Comparison of ENCODE assay signal across 29 mouse cellular contexts in the genomic region with DNA sequence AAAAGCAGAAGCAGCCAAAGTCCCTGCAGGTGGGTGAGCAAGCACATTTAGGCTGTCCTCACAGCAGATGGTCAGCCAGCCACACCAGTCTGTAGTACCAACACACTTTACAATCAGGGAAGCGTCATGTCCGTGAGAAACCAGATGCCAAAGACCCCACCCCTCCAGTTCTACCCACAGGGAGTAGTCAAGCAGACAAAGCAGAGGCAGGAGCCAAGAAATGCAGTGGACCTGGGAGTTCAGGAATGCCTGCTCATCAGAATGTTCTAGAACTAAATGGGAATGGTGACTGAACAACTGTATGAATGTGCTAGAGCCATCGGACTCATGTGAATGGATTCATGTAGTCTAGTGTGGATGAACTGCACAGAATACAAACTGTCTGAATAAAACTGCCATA. TPM values are rescaled to one million over a fixed set of nuclear protein-coding genes. Genes with fewer than 3 reads are reported as not detected.
DNase-seq lines count a peak whose midpoint lies in the region; ATAC-seq and TF ChIP-seq lines count a peak whose summit lies in the region.
"Had no signal": no experiment of that assay in that cellular context is flagged by ENCODE, and none has a peak within 500 bp of the region (broad histone marks: within the 10 kb centered on the region; RNA-seq: fewer than 3 reads in every experiment).

No protein-coding gene starts in this region.

- no peaks in the 10 kb centered on the region for H3K27me3 ChIP-seq in kidney, embryonic 16.5 days (ENCODE audit: insufficient read depth, low read length)
- H3K27me3 ChIP-seq in kidney, embryonic 15.5 days = no peaks in the 10 kb centered on the region
- no peaks in the 10 kb centered on the region for H3K27me3 ChIP-seq in thymus, adult 2 months (ENCODE audit: control insufficient read depth, insufficient read depth, low read length)
- no peaks in the 10 kb centered on the region for H3K27me3 ChIP-seq in Patski
- H3K27me3 ChIP-seq in heart, embryonic 10.5 days (ENCODE audit: insufficient read depth, poor library complexity, severe bottlenecking) = no peaks in the 10 kb centered on the region; the same call in none of the 2 replicates
- H3K27me3 ChIP-seq: CH12.LX; embryonic facial prominence, embryonic 12.5 days; forebrain, embryonic 13.5 days; forebrain, embryonic 15.5 days had no signal

- peak; percentile 62 for DNase-seq in kidney, adult 11 months
- peak; percentile 61 for DNase-seq in kidney, adult 9 months
- no peak for DNase-seq in thymus, adult 2 months
- no peak for DNase-seq in thymus, postnatal 0 days (ENCODE audit: low spot score)
- peak; percentile 65 for DNase-seq in Patski (ENCODE audit: low read depth, low spot score)
- no peak for DNase-seq in heart, embryonic 10.5 days (ENCODE audit: low spot score)
- DNase-seq: adrenal gland, adult 2 months; adrenal gland, postnatal 10 days; adrenal gland, postnatal 25 days; B cell, adult 2 months; cerebellum, adult 11 months; cerebellum, adult 18-20 months; cerebellum, adult 8-10 months; cerebellum, adult 9-11 months; cerebellum, postnatal 14 days; cerebellum, postnatal 36 days; embryo, embryonic 11 days had no signal

- H3K4me3 ChIP-seq in kidney, embryonic 16.5 days (ENCODE audit: low read length) = no peak overlapping the region
- no peak overlapping the region for H3K4me3 ChIP-seq in kidney, embryonic 15.5 days (replicated peaks)
- H3K4me3 ChIP-seq in thymus, adult 2 months (ENCODE audit: control insufficient read depth, insufficient read depth, low read length) = peak overlapping the region; percentile 36
- H3K4me3 ChIP-seq in heart, embryonic 10.5 days = no peak overlapping the region
- H3K4me3 ChIP-seq: embryonic facial prominence, embryonic 10.5 days; embryonic facial prominence, embryonic 12.5 days; forebrain, embryonic 13.5 days; forebrain, embryonic 15.5 days had no signal

- H3K4me1 ChIP-seq in kidney, embryonic 16.5 days (ENCODE audit: insufficient read depth, low read length) = no peaks in the 10 kb centered on the region
- H3K4me1 ChIP-seq in kidney, embryonic 15.5 days = peaks cover 10% of the 10 kb centered on the region; the same call in 1 of the 2 replicates
- peaks cover 80% of the 10 kb centered on the region for H3K4me1 ChIP-seq in thymus, adult 2 months (replicated peaks; ENCODE audit: control insufficient read depth, insufficient read depth, low read length)
- 0 out of 2 replicates have a peak, but pooled peaks cover 4% of the 10 kb centered on the region for H3K4me1 ChIP-seq in heart, embryonic 10.5 days
- H3K4me1 ChIP-seq: embryonic facial prominence, embryonic 10.5 days; embryonic facial prominence, embryonic 12.5 days; forebrain, embryonic 13.5 days; forebrain, embryonic 15.5 days had no signal

- in situ Hi-C loops in Patski (cut with MboI; ENCODE audit: low pct_unique_long_range_greater_than_20kb) = no loop called here

- H3K36me3 ChIP-seq in kidney, embryonic 16.5 days (ENCODE audit: insufficient read depth, low read length) = no peaks in the 10 kb centered on the region
- H3K36me3 ChIP-seq in kidney, embryonic 15.5 days = no peaks in the 10 kb centered on the region
- H3K36me3 ChIP-seq in thymus, adult 2 months (ENCODE audit: control insufficient read depth, insufficient read depth, low read length) = no peaks in the 10 kb centered on the region; the same call in 1 of the 2 replicates
- no peaks in the 10 kb centered on the region for H3K36me3 ChIP-seq in heart, embryonic 10.5 days
- H3K36me3 ChIP-seq: embryonic facial prominence, embryonic 10.5 days; embryonic facial prominence, embryonic 12.5 days; forebrain, embryonic 15.5 days; G1E had no signal

- no peak overlapping the region for H3K27ac ChIP-seq in kidney, embryonic 16.5 days (ENCODE audit: low read length)
- no peak overlapping the region for H3K27ac ChIP-seq in kidney, embryonic 15.5 days
- H3K27ac ChIP-seq in thymus, adult 2 months (ENCODE audit: control insufficient read depth, insufficient read depth, low read length) = peak overlapping the region; percentile 68
- H3K27ac ChIP-seq in heart, embryonic 10.5 days = no peak overlapping the region
- H3K27ac ChIP-seq: embryonic facial prominence, embryonic 10.5 days; embryonic facial prominence, embryonic 12.5 days; forebrain, embryonic 13.5 days; forebrain, embryonic 15.5 days had no signal

- no peak for ATAC-seq in kidney, embryonic 16.5 days (ENCODE audit: low FRiP score, low TSS enrichment)
- ATAC-seq in kidney, embryonic 15.5 days (replicated peaks; ENCODE audit: low FRiP score) = no peak
- ATAC-seq in Patski = peak; percentile 3
- ATAC-seq: CD4-positive, CD25-positive, alpha-beta regulatory T cell, adult 4 months; forebrain, embryonic 13.5 days; forebrain, embryonic 15.5 days had no signal

- H3K9me3 ChIP-seq in kidney, embryonic 16.5 days (ENCODE audit: low read length) = no peaks in the 10 kb centered on the region
- H3K9me3 ChIP-seq in kidney, embryonic 15.5 days (replicated peaks) = no peaks in the 10 kb centered on the region
- no peaks in the 10 kb centered on the region for H3K9me3 ChIP-seq in heart, embryonic 10.5 days
- H3K9me3 ChIP-seq: embryonic facial prominence, embryonic 10.5 days; embryonic facial prominence, embryonic 12.5 days; forebrain, embryonic 13.5 days; forebrain, embryonic 15.5 days; G1E had no signal

- no peak for TF ChIP-seq CTCF in thymus, adult 2 months (IDR thresholded peaks at IDR 0.05; ENCODE audit: borderline replicate concordance, control insufficient read depth, extremely low read depth, insufficient read depth, low read length, poor library complexity)
- no peak for TF ChIP-seq CTCF in Patski (IDR thresholded peaks at IDR 0.05)

- H3K4me2 ChIP-seq in kidney, embryonic 16.5 days (replicated peaks; ENCODE audit: low read depth, low read length) = no peak overlapping the region
- no peak overlapping the region for H3K4me2 ChIP-seq in kidney, embryonic 15.5 days
- H3K4me2 ChIP-seq: embryonic facial prominence, embryonic 12.5 days; forebrain, embryonic 13.5 days; forebrain, embryonic 15.5 days had no signal

- H3K9ac ChIP-seq in kidney, embryonic 16.5 days (replicated peaks; ENCODE audit: low read length) = no peak overlapping the region
- H3K9ac ChIP-seq in kidney, embryonic 15.5 days = no peak overlapping the region
- H3K9ac ChIP-seq: embryonic facial prominence, embryonic 12.5 days; forebrain, embryonic 13.5 days; forebrain, embryonic 15.5 days had no signal

- WGBS in kidney, embryonic 16.5 days = 34% methylated on average over 3 of the region's 3 CpGs
- 42% methylated on average over 3 of the region's 3 CpGs for WGBS in kidney, embryonic 15.5 days
- 96% methylated on average over 3 of the region's 3 CpGs for WGBS in thymus, adult 2 months
- 63% methylated on average over 3 of the region's 3 CpGs for WGBS in heart, embryonic 10.5 days

- no peak for TF ChIP-seq POLR2A in thymus, adult 2 months (IDR thresholded peaks at IDR 0.05; ENCODE audit: control insufficient read depth, extremely low read depth, insufficient read depth, low read length, poor library complexity)

- CTCF ChIA-PET in Patski (lab: Charles Lee) = interaction anchor here (2.0 kb wide), 1 partner anchor 9 kb away, joined by 4 read pairs; the partner anchor contains the start of gene Slc6a18

- POLR2A ChIA-PET in Patski (lab: Charles Lee) = interaction anchor here (0.6 kb wide), 1 partner anchor 27 kb away, joined by 3 read pairs; no protein-coding TSS in a partner anchor

RNA-seq across cellular contexts. Expression of gene Slc6a18, which starts 9.8 kb away (rescaled TPM):
- 34.6 and 38.4 TPM in 2 replicates for polyA plus RNA-seq in kidney, embryonic 16.5 days (2015; fragmentation: Nextera tagmentation; extraction: Ambion mirVana)
- polyA plus RNA-seq in kidney, embryonic 15.5 days (2015; fragmentation: Nextera tagmentation; extraction: Ambion mirVana) = 19.0 and 19.2 TPM in 2 replicates
- 0.15 and 0.26 TPM in 2 replicates for polyA plus RNA-seq in thymus, adult 2 months (2012; rRNA removed)
- polyA plus RNA-seq in thymus, postnatal 0 days (2015; fragmentation: Nextera tagmentation; extraction: Ambion mirVana) = 0.09 and 0.16 TPM in 2 replicates
- 23.7 TPM for polyA plus RNA-seq in Patski (2021)
- not detected in 2 replicates for polyA plus RNA-seq in heart, embryonic 10.5 days (2016; fragmentation: Nextera tagmentation; extraction: Ambion mirVana)
- polyA plus RNA-seq: adrenal gland, adult 2 months; brain, embryonic 14.5 days; CD4-positive, CD25-positive, alpha-beta regulatory T cell, adult 4 months; embryonic facial prominence, embryonic 10.5 days; embryonic facial prominence, embryonic 12.5 days; embryonic facial prominence, embryonic 14.5 days; forebrain, embryonic 11.5 days; forebrain, embryonic 13.5 days; forebrain, embryonic 15.5 days; G1E had no signal

RNA-seq across cellular contexts. Expression of gene Slc6a19, which starts 17.1 kb away (rescaled TPM):
- polyA plus RNA-seq in kidney, embryonic 16.5 days (2015; fragmentation: Nextera tagmentation; extraction: Ambion mirVana) = 2.1 and 2.3 TPM in 2 replicates
- 0.78 and 1.6 TPM in 2 replicates for polyA plus RNA-seq in kidney, embryonic 15.5 days (2015; fragmentation: Nextera tagmentation; extraction: Ambion mirVana)
- polyA plus RNA-seq in thymus, adult 2 months (2012; rRNA removed) = 18.6 and 40.6 TPM in 2 replicates
- 17.6 and 21.2 TPM in 2 replicates for polyA plus RNA-seq in thymus, postnatal 0 days (2015; fragmentation: Nextera tagmentation; extraction: Ambion mirVana)
- 20.4 TPM for polyA plus RNA-seq in Patski (2021)
- polyA plus RNA-seq in heart, embryonic 10.5 days (2016; fragmentation: Nextera tagmentation; extraction: Ambion mirVana) = 0.06 TPM in 1 of 2 replicates, not detected in the other
- polyA plus RNA-seq: CD4-positive, CD25-positive, alpha-beta regulatory T cell, adult 4 months; forebrain, embryonic 11.5 days; G1E had no signal

RNA-seq across cellular contexts. Expression of gene Slc12a7, which starts 45.3 kb away (rescaled TPM):
- 27.0 and 28.1 TPM in 2 replicates for polyA plus RNA-seq in kidney, embryonic 16.5 days (2015; fragmentation: Nextera tagmentation; extraction: Ambion mirVana)
- polyA plus RNA-seq in kidney, embryonic 15.5 days (2015; fragmentation: Nextera tagmentation; extraction: Ambion mirVana) = 22.1 and 26.1 TPM in 2 replicates
- 144 and 156 TPM in 2 replicates for polyA plus RNA-seq in thymus, adult 2 months (2012; rRNA removed)
- polyA plus RNA-seq in thymus, postnatal 0 days (2015; fragmentation: Nextera tagmentation; extraction: Ambion mirVana) = 27.7 and 33.8 TPM in 2 replicates
- 120 TPM for polyA plus RNA-seq in Patski (2021)
- 36.3 and 46.7 TPM in 2 replicates for polyA plus RNA-seq in heart, embryonic 10.5 days (2016; fragmentation: Nextera tagmentation; extraction: Ambion mirVana)

Comparison
In these comparisons a context has a peak if more than half of its experiments do, and no peak if none do; other contexts are left out.
1. DNase-seq: peak in kidney, adult 11 months (single experiment), kidney, adult 9 months (single experiment) and Patski (single experiment); none in thymus, adult 2 months (single experiment), thymus, postnatal 0 days (single experiment) and heart, embryonic 10.5 days (single experiment).
2. RNA of gene Slc6a18, which starts 9.8 kb away (polyA plus RNA-seq): 34.6 to 38.4 TPM in kidney, embryonic 16.5 days, 23.7 TPM in Patski (single experiment) and 19.0 to 19.2 TPM in kidney, embryonic 15.5 days; 0.09 to 0.16 TPM in thymus, postnatal 0 days, 0.15 to 0.26 TPM in thymus, adult 2 months and not detected in heart, embryonic 10.5 days; every median in the first group is over 10 times any median in the second.